Mouse (Mus musculus) cerebellum, adult 9-11 months (tissue): ENCODE measurements around the gene Cttnbp2.
A peak's percentile ranks its signal among the peaks of the same experiment; 100 is the strongest.

ENCODE experiments used
- DNase-seq: peaks from one replicate; pipeline ENCODE4 v3.0.0; 2022

The Cttnbp2 gene

GRCm38 (mm10) chr6:18466227-18466626 is 48.4 kb downstream of the Cttnbp2 start:
- no peak for DNase-seq

- DNase-seq, result no peak
Observed at GRCm38 (mm10) chr6:18465626-18466025, 49.0 kb downstream of the Cttnbp2 start.

DNA sequence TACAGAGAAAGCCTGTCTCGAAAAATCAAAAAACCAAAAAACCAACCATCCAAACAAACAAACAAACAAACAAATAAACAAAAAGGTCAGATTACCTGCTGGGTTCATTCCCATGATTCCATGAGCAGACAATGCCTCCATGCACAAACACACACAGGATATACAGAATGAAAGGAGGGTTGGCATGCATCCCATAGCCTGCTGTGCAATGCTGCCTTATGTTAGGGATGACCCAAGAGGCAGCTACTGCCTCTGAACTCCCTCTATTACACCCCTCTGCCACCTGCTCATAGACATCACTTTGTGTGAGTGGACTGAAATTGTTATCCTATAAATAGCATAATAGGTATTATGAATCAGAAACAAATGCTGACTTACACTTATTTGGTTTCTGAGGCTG is 55.0 kb downstream of the Cttnbp2 start:
- peak; percentile 13 for DNase-seq

GRCm38 (mm10) chr6:18450551-18451193 is 64.0 kb downstream of the Cttnbp2 start:
- DNase-seq, result no peak

DNA sequence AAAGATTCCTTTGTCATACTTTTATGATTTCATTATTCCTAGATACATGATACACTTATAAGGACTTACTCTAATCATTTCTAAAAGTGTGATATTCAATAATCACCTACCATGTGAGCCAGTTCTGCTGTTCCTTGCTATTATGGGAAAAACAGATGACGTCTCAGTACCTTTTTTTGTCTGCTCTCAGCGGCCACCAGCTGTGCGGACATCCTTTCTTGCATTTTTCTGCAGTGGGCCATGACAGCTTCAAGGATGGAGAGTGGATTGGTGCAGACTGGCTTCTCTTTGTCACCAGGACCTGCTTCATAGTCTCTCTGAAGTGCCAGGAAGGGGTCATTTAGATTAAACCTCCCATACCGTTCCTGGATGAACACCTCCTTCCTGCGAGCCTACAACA is 66.6 kb downstream of the Cttnbp2 start:
- DNase-seq, result no peak

DNA sequence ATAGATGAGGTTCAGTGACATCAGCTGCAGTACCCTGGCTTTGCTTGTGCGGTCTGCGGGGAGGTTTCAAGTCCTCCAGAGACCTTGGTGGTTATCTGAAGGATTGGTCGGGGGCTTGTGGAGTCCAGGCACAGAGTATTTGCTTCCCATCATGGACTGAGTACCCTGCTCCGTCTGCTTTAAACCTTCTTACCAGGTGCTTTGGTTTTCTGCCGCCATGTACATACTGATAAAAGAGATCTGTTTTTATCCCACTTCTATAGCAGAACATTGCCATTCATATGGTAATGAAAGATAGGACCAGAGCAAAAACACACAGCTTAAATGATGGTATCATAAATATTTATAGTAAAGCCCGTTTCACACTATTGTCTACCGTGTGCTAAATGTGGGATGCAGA is 67.7 kb downstream of the Cttnbp2 start:
- DNase-seq, result no peak

DNA sequence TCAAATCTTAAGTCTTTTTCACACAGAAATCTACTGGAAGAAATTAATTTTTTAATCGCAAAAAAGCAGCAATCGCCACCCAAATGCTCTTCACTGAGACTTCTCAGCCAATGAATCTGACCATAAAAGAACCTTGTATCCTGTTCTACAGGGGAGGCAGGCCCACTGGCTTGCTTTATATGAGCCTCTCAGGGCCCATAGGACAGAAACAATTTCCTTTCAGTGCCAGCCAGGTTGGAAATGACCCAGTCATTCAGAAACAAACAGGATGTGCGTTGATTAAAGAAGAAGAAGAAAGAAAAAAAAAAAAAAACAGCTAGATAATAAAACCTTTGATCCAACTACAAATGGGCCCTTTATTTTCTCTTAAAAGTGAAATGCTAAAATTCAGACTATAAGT is 68.3 kb downstream of the Cttnbp2 start:
- no peak for DNase-seq

DNA sequence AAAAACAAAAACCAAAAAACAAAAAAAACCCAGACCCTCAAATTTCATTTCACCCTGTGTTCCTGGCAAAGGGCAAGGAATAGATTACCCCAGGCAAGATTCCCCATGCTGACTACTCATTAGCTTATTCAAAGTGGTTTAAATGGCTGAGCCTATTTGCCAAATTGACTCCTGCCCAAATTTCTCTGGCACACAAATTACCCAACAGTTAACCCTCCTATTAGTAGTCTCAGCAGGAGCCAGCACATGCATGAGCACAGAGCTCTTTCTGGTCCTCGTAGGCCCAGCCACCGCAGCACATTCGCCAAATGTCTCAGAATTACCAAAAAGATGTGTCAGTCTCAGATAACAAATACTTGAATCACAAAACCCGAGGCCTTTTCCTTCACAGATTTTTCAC is 68.9 kb downstream of the Cttnbp2 start:
- peak; percentile 49 for DNase-seq

- DNase-seq, result no peak
Observed at GRCm38 (mm10) chr6:18442303-18442702, 72.3 kb downstream of the Cttnbp2 start.

- no peak for DNase-seq
Observed at GRCm38 (mm10) chr6:18440918-18441532, 73.6 kb downstream of the Cttnbp2 start.

GRCm38 (mm10) chr6:18436127-18436812 is 78.4 kb downstream of the Cttnbp2 start:
- no peak for DNase-seq

DNA sequence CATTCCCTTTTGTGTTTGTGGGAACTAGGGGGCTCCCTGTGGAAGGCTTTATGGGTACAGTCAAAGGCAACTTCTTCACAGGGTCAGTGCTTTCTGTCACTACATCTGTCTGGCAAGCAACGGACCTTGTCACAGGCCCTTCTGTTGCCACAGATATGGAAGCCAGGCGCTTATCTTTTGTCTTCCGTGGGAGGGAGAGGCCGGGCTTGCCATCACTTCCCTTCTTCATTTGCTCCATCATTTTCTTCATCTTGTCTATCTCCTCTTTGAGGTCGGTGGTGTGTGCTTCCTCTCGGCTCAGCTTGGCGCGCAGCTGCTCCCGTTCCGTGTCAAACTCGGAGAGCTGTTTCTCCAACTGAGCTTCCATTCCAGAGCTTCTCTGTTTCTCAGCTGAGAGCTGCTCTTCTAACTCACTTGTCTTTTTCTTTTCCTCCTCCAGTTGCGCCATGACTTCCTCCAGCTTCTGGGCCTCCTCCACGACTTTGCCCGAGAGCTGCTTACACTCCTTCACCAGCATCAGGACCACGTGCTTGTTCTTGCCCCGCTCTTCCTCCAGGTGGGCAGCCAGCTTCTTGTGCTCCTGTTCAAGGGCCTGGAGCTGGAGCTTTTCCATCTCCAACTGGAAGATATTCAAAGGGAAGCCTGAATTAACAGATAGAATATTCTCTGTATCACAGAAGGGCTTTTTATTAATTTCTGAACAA is 79.7 kb downstream of the Cttnbp2 start:
- no peak for DNase-seq

GRCm38 (mm10) chr6:18434355-18434754 is 80.3 kb downstream of the Cttnbp2 start:
- no peak for DNase-seq

DNA sequence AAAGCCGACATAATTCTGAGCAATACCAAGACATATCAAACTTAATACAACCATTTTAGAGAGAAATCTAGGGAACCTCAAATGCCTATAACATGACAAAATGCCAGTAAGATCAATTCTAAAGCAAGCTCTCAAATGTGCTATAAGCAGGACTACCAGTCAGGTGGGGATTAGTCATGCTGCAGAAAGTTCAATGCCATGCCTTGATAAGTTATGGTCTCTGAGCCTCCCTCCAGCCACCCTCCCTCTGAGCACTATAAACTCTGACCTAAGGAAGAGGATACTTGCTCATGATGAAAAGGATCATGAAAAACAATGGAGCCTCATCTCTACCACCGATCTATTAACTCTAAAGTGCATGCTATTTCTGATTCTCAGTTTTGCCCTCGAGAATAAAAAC is 82.3 kb downstream of the Cttnbp2 start:
- DNase-seq, result no peak

DNA sequence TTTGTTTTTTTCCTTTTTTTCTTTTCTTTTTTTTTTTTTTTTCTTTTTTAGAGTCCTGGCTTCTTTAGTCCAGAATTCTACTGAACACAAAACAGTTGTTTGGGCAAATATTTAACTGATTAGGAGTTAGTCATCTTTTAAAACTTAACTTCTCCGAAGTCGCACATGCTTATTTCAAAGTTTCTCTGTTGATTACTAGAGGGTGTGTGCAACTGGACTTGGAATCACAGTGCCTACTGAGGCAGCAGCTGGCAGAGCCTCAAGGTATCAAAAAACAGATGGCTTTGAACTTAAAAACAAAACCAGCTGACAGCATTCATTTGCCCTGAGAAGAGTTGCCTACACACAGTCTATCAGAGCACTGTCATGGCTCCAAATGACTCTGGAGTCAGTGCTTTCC is 82.8 kb downstream of the Cttnbp2 start:
- DNase-seq, result no peak

DNA sequence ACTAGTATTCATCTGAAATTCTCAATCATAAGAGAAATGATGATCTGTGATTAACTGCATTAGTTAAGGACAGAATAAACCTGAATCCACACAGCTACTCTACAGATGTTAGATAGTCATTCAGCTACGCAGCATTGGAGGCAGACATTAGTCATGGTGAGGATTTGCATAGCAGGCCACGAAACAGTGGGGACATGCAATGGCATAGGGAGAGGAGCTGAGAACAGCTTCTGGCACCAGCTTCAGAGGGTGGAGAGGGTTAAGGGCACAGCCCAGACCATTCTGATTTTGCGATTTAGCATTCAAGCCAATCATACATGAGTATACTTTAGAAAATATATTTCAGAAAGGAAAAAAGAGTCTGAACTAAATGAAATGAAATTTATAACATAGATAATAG is 84.6 kb downstream of the Cttnbp2 start:
- no peak for DNase-seq

GRCm38 (mm10) chr6:18424822-18425221 is 89.8 kb downstream of the Cttnbp2 start:
- no peak for DNase-seq

- no peak for DNase-seq
Observed at GRCm38 (mm10) chr6:18424367-18424766, 90.3 kb downstream of the Cttnbp2 start.

DNA sequence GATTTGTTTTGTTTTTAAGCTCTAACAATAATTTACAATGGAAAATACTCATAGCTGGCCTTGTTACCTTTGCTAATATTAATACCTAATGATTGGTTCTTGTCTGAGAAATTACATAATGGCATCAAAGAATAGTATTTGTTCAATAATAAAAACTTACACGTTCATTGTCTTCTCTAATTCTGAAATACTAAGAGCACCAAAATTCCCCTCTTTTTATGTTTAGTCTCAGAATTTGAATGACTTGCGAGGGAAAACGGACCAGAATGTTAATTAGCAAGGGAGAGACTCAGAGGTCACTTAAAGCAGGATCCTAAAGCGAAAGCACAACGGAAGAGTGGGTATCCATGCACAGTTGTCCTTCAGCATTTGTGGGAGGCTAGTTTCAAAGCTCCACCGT is 91.5 kb downstream of the Cttnbp2 start:
- no peak for DNase-seq

DNA sequence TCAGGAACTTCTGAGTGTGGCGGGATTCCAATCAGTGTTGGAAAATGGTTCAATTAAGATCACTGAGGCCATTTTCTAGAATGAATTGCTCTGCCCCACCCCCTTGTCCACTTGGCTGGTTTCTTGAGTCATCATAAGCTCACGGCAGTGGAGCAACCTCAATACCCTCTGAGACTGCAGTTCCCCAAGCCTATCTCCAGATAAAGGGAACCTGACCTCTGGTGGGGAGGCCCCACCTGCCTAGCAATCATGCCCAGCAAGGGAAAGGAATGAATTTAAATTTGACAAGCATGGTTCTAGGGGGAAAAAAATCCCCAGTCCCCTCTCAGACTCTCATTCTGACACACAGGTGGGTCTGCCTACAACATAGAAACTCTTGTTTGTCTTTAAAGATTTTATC is 93.1 kb downstream of the Cttnbp2 start:
- DNase-seq, result no peak

DNA sequence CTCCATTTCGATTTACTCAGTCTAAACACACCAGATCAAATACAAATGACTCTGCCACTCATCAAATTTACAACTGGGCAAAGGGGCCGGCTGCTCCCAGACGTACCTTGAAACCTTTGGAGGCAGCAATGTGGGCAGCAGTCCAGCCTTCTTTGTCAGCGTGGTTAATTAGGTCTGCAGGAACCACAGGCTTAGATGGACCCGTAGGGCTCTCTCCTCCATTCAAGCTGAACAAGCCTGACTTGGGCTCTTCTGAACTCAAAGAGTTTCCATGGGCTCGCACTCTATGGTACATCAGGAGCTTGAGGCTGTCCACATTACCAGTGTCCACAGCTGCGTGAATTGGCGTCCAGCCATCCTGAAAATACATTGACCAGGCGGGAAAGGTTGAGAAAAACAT is 94.0 kb downstream of the Cttnbp2 start:
- DNase-seq, result peak; percentile 27

DNA sequence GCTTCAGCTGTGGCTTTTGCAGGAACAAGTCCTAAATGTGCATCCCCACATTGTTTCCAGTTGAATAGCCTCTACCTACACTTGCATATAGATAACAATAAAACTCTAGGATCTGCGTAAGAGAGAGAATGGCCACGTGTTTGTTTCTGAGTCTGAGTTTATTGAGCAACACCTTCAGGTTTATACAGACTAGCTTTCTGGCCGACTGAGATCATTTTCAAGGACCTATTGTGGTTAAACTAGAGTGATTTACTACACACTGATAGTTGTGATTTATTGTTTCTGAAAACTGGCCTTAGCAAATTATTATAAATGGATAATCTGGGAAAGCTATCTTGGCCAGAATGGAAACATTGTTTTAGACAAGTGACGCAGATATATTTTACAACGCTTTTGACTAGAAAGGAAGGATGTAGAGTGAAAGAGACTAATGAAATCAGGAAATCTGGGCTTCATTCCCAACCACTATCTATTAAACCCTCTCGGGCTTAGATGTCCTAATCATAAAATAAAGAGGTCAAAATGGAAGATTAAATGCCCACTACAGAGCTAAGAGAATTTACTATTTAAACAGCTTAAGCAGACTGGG is 96.7 kb downstream of the Cttnbp2 start:
- DNase-seq, result no peak

DNA sequence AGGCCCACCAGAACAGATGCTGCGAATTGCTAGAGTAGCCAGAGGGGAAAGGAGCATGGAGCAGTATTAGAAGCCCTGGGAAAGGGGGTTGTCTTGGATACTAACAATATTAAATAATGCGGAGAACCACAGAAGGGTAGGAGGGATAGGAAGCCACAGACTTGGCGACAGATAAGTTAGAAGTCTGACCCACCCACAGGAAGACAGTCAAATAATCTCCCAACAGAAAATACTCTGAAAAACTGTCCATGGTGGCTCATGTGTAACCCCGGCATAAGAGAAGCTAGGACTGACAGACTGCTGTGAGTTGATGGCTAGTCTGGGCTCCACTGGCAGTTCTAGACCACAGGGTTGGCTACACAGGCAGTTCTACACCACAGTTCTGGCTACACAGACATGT is 98.7 kb downstream of the Cttnbp2 start:
- DNase-seq, result no peak
